Mouse (Mus musculus) effector memory CD4-positive, alpha-beta T cell, adult 5 months (primary cell): ENCODE measurements around the gene Larp1b. TPM values are rescaled to one million over a fixed set of nuclear protein-coding genes. Genes with fewer than 3 reads are reported as not detected.

Experiments used
- polyA plus RNA-seq: library from polyadenylated mRNA; unstranded; fragments of 100-300 nt; shearing (Covaris generic); gene quantifications from one replicate; pipeline ENCODE4 v1.2.1, GENCODE M21; 2017

Gene Larp1b
- 30.3 TPM for polyA plus RNA-seq

GRCm38 (mm10) chr3:40949170-40949902 is at the start of gene Larp1b:
Larp1b (plus strand) TSS chr3:40949828.

GRCm38 (mm10) chr3:40902443-40902842 is 47.2 kb upstream of the Larp1b start, which contains the start of gene 1700034I23Rik:
1700034I23Rik (minus strand) TSS chr3:40902543.

GRCm38 (mm10) chr3:41082885-41083789 is 133.5 kb downstream of the Larp1b start, which contains the start of gene Pgrmc2:
Pgrmc2 (minus strand) TSS chr3:41083046.

Other genes with a start within 250 kb of the Larp1b start
- not detected for gene Slc25a31, start 241.0 kb upstream of the Larp1b start, polyA plus RNA-seq
- gene Hspa4l, start 205.3 kb upstream of the Larp1b start, polyA plus RNA-seq = 33.4 TPM
- gene Plk4, start 149.8 kb upstream of the Larp1b start, polyA plus RNA-seq = 21.0 TPM
- 9.8 TPM for gene Mfsd8, start 102.9 kb upstream of the Larp1b start, polyA plus RNA-seq
- 9.4 TPM for gene Abhd18, start 102.9 kb upstream of the Larp1b start, polyA plus RNA-seq
- 0.45 TPM for gene 1700034I23Rik, start 47.3 kb upstream of the Larp1b start, polyA plus RNA-seq
- gene Pgrmc2, start 133.2 kb downstream of the Larp1b start, polyA plus RNA-seq = 15.0 TPM